Mouse (Mus musculus) spleen, adult 12 weeks (tissue): ENCODE results near the gene Ubl4b.

Source experiments
- DNase-seq: peaks from one replicate; pipeline ENCODE4 v3.0.0; 2022; ENCODE audit warnings: low spot score

The Ubl4b gene

GRCm38 (mm10) chr3:107554842-107555241, at the start of gene Ubl4b:
Ubl4b (minus strand) TSS chr3:107555073.
- DNase-seq: no peak

GRCm38 (mm10) chr3:107600127-107600526, 45.3 kb upstream of the Ubl4b start:
- no peak for DNase-seq

GRCm38 (mm10) chr3:107597586-107598389, 42.9 kb upstream of the Ubl4b start:
- DNase-seq: no peak

- no peak for DNase-seq
Measured at GRCm38 (mm10) chr3:107597134-107597533, 42.3 kb upstream of the Ubl4b start.

GRCm38 (mm10) chr3:107596559-107596958, 41.7 kb upstream of the Ubl4b start:
- no peak for DNase-seq

GRCm38 (mm10) chr3:107595938-107596461, 41.1 kb upstream of the Ubl4b start:
- no peak for DNase-seq

- no peak for DNase-seq
Measured at GRCm38 (mm10) chr3:107595264-107595937, 40.5 kb upstream of the Ubl4b start.

GRCm38 (mm10) chr3:107594662-107595263, 39.9 kb upstream of the Ubl4b start, which contains the start of gene Alx3:
Alx3 (plus strand) TSS chr3:107595031.
- no peak for DNase-seq

GRCm38 (mm10) chr3:107593632-107594031, 38.8 kb upstream of the Ubl4b start:
- no peak for DNase-seq

- DNase-seq: no peak
Measured at GRCm38 (mm10) chr3:107591612-107592011, 36.7 kb upstream of the Ubl4b start.

GRCm38 (mm10) chr3:107586504-107586903, 31.6 kb upstream of the Ubl4b start:
- DNase-seq: no peak

GRCm38 (mm10) chr3:107583893-107584292, 29.0 kb upstream of the Ubl4b start:
- no peak for DNase-seq

- no peak for DNase-seq
Measured at GRCm38 (mm10) chr3:107582875-107583767, 28.2 kb upstream of the Ubl4b start.

- no peak for DNase-seq
Measured at GRCm38 (mm10) chr3:107582130-107582874, 27.4 kb upstream of the Ubl4b start.

- DNase-seq: no peak
Measured at GRCm38 (mm10) chr3:107581103-107582010, 26.5 kb upstream of the Ubl4b start.

GRCm38 (mm10) chr3:107579466-107579865, 24.6 kb upstream of the Ubl4b start:
- no peak for DNase-seq

- no peak for DNase-seq
Measured at GRCm38 (mm10) chr3:107577810-107578390, 23.0 kb upstream of the Ubl4b start.

- no peak for DNase-seq
Measured at GRCm38 (mm10) chr3:107576807-107577206, 21.9 kb upstream of the Ubl4b start.

GRCm38 (mm10) chr3:107571205-107571604, 16.3 kb upstream of the Ubl4b start:
- no peak for DNase-seq
